Mouse (Mus musculus): ENCODE data around the gene Pkd1l3.

GRCm38 (mm10) chr8:109687248-109687647, 72.9 kb downstream of the Pkd1l3 start:
- TF ChIP-seq POLR2A (IDR thresholded peaks at IDR 0.05; ENCODE audit: low read depth, low read length) (no peak), CTCF (conservative IDR thresholded peaks at IDR 0.05; ENCODE audit: insufficient read depth, insufficient read length, low read depth, low read length) (no peak)
